Mouse (Mus musculus) lung, postnatal 0 days (tissue): Measurements from ENCODE around the gene Wnt11.

Experiments used
- CTCF ChIP-seq: IDR thresholded peaks from 2 replicates; pipeline ENCODE4 v1.5.1; 2016; ENCODE audit warnings: antibody characterized with exemption, mild to moderate bottlenecking
- EP300 ChIP-seq: IDR thresholded peaks from 2 replicates; pipeline ENCODE4 v1.6.1; 2016; ENCODE audit warnings: antibody characterized with exemption, mild to moderate bottlenecking, control low read depth

DNA sequence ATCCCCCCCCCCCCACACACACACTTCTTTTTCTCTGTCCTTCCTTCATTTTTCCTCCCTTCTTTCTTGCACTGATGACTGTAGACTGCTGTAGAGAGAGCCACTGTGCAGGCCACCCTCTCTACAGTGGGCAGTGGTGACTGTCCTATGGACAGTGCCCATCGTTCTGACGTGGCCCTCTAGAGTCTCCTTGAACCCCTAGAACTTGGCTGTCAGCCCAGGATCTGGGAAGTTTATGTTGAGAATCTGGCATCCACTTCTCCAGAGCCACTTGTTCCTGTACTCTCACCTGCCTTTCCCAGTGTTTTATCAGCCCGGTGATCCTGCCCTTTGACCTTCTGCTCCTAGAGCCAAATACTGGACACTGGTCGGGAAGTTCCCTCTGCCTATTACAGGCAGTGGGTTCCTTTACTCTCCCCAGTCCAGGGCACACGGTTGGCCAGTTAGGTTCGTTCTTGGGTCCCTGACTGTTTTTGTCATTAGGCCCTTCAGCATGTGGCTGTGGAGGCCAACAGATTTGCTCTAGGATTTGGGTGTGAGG lies 39.6 kb downstream of the Wnt11 start:
- TF ChIP-seq EP300: peak; percentile 21; the same call in 1 of the 2 replicates
- TF ChIP-seq CTCF: no peak
